Mouse (Mus musculus): ENCODE data around the gene Hsf3. TPM values are rescaled to one million over a fixed set of nuclear protein-coding genes. Genes with fewer than 3 reads are reported as not detected.

Gene Hsf3
- polyA plus RNA-seq, 1 experiment from 2014 or later: 0.10 TPM

Other genes starting within 250 kb of the Hsf3 start
- gene Vsig4, start 162.9 kb downstream of the Hsf3 start, polyA plus RNA-seq (2015; fragmentation: Nextera tagmentation; extraction: Ambion mirVana): not detected in 2 replicates
- 17.0 and 19.4 TPM in 2 replicates for gene Heph, start 935 bp downstream of the Hsf3 start, polyA plus RNA-seq (2015; fragmentation: Nextera tagmentation; extraction: Ambion mirVana)